Mouse (Mus musculus): ENCODE data around the gene Prkg1. TPM values are rescaled to one million over a fixed set of nuclear protein-coding genes. Genes with fewer than 3 reads are reported as not detected.
"Not testable (repeated sequence)": the region's sequence is repeated elsewhere in the genome, so short reads cannot be mapped to it uniquely, and the experiment has no call there.

The Prkg1 gene
- total RNA-seq, 2 experiments from 2014 or later: 0.31 TPM; not detected in 1

- ATAC-seq (replicated peaks; ENCODE audit: poor library complexity, severe bottlenecking): no peak
Measured at GRCm38 (mm10) chr19:31338355-31339101, 426.3 kb downstream of the Prkg1 start.

- ATAC-seq (replicated peaks; ENCODE audit: poor library complexity, severe bottlenecking): peak; percentile 90
Measured at GRCm38 (mm10) chr19:31337863-31338217, 427.0 kb downstream of the Prkg1 start.

- ATAC-seq (replicated peaks; ENCODE audit: poor library complexity, severe bottlenecking): peak; percentile 75
Measured at GRCm38 (mm10) chr19:31337163-31337862, 427.5 kb downstream of the Prkg1 start.

GRCm38 (mm10) chr19:31336381-31336780 is 428.5 kb downstream of the Prkg1 start:
- no peak for ATAC-seq (replicated peaks; ENCODE audit: poor library complexity, severe bottlenecking)

DNA sequence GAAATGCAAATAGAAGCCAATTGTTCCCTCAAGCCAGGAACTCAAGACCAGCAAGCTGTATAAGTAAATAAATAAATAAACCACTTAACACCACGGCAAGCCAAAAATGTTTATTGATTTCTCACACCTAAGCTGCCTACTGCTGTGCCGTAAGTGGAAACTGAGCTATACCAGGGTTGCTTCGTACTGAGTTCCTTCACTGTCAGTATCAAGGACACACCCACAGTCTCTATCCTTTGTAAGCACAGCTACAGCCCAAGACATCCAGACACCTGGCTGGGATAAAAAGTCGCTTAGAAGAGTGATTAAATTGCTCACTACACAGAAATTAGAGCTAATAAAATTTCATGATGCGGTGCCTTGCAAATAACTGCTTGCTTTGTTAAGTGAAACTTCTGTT is 434.9 kb downstream of the Prkg1 start:
- no peak for ATAC-seq (replicated peaks; ENCODE audit: poor library complexity, severe bottlenecking)

GRCm38 (mm10) chr19:31304760-31305159 is 460.1 kb downstream of the Prkg1 start:
- ATAC-seq (replicated peaks; ENCODE audit: poor library complexity, severe bottlenecking): no peak

- no peak for ATAC-seq (replicated peaks; ENCODE audit: poor library complexity, severe bottlenecking)
Measured at GRCm38 (mm10) chr19:31291231-31291630, 473.6 kb downstream of the Prkg1 start.

GRCm38 (mm10) chr19:31284581-31284980 is 480.3 kb downstream of the Prkg1 start:
- ATAC-seq (replicated peaks; ENCODE audit: poor library complexity, severe bottlenecking): no peak

- ATAC-seq (replicated peaks; ENCODE audit: poor library complexity, severe bottlenecking): no peak
Measured at GRCm38 (mm10) chr19:31284126-31284525, 480.7 kb downstream of the Prkg1 start.

DNA sequence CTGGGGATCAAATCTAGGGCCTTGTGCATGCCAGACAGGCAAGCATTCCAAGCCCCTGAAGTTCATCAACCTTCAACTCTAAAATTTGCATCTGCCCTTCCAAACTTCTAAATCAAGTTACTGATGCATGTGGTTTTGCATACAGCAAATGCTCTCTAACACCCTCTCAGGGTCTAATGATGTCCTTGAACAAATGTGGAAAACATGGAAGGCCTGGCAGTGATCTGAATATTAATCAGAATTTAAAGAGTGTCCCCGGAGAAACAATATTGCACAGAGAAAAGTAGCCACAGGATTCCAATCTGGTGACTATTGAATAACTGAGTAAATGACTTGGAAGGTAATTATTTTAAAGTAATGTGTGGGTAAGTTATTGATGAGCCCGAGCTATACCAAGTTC is 481.2 kb downstream of the Prkg1 start:
- no peak for ATAC-seq (replicated peaks; ENCODE audit: poor library complexity, severe bottlenecking)

GRCm38 (mm10) chr19:31279797-31280486 is 484.9 kb downstream of the Prkg1 start:
- ATAC-seq (replicated peaks; ENCODE audit: poor library complexity, severe bottlenecking): no peak

DNA sequence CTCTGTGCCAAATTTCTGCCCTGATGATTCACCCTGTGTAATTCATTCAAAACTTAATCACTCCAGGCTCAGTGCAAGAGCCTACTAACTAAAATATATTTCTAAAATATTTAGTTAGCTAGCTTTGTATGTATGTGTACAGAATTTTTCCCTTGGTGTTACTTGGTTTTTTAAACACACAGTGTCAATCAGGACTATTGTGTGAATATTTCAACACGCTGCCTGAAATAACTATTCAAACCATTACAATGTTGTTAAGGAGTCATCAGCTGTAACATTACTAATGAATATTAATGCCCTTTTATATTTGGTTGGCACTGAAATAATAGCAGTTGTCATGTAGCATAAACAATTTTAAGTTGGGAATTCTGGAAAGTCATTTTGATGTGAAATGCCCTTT is 502.4 kb downstream of the Prkg1 start:
- no peak for ATAC-seq (replicated peaks; ENCODE audit: poor library complexity, severe bottlenecking)

DNA sequence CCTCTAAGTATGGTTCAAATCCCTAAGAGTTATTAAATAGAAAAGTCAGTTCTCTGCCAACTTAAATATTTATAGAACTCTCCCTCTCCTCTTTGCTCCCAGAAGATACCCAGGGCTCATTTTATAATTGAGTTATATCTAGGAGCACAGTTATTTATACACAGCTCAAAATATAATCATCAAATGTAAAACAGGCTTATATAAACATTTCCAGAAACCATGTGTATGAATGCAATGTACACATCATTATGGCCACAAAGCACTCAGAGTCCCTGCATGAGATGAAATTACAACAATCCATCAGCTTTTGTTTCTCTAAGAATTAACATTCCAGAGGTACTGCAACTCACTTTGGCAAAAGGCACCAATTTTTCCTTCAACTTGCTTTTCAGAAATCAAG is 504.3 kb downstream of the Prkg1 start:
- no peak for ATAC-seq (replicated peaks; ENCODE audit: poor library complexity, severe bottlenecking)

DNA sequence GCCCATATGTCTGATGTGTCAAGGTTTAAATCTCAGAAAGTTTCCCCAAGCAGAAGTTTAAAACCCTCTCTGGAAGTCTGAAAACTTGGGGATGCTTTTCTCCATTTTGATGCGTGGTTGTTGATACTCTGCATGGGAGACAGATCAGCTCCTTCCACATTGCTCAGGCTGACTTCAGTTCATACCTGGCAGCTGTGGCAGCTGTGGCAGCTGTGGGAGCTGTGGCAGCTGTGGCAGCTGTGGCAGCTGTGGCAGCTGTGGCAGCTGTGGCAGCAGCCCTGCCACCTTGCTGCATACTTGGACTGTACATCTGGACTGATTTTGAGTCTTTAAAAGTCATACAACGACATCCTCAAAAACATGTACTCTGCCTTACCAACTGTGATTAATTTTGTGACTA is 509.1 kb downstream of the Prkg1 start:
- no peak for ATAC-seq (replicated peaks; ENCODE audit: poor library complexity, severe bottlenecking)

GRCm38 (mm10) chr19:31232410-31232809 is 532.4 kb downstream of the Prkg1 start:
- no peak for ATAC-seq (replicated peaks; ENCODE audit: poor library complexity, severe bottlenecking)

DNA sequence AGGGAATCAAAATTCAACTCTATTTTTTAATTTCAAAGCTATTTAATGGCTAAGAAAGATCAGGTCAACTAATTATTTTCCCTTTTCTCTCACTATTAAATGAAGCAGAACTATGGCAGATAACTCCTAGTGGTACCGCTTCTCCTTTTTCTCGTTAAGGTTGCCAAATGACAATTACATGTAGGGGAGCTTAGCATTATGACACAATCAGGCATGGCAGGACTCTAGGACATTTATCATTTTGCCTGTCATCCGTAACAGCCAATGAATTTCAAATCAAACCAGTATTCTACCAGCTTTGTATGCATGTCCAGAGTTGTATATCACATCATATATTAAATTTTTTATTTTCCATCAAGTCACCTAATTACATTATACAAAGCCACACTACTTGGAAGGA is 536.4 kb downstream of the Prkg1 start:
- peak; percentile 92 for ATAC-seq (replicated peaks; ENCODE audit: poor library complexity, severe bottlenecking)

DNA sequence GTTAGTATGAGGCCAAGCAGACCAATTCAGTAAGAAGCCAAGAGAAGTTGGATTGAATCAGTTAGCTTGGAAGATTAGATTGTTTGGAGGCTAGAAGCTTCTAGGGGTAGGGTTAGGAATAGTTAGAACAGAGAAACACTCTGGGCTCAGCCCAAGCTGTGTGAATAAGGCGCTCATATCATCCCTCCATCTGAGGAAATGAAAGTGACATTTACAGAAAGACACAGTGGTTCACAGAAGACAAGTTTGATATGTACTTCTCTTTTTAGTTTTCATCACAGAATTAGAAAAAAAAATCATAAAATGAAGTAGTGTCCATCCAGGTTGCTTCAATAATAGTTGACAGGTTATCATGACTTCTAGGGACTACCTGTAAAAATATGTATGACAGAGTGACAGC is 541.4 kb downstream of the Prkg1 start:
- ATAC-seq (replicated peaks; ENCODE audit: poor library complexity, severe bottlenecking): peak; percentile 73

DNA sequence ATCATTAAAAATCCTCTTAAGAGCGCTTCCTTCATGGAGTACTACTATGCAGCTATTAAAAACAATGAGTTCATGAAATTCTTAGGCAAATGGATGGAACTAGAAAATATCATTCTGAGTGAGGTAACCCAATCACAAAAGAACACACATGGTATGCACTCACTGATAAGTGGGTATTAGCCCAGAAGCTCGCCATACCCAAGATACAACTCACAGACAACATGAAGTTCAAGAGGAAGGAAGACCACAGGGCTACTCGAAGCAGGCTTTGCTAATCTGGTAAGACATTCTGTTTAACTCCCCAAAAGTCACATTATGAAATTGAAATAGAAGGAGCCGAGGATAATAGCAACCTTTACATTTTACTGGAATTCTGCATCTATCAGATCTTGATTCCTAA is 545.6 kb downstream of the Prkg1 start:
- ATAC-seq (replicated peaks; ENCODE audit: poor library complexity, severe bottlenecking): not testable (repeated sequence)

DNA sequence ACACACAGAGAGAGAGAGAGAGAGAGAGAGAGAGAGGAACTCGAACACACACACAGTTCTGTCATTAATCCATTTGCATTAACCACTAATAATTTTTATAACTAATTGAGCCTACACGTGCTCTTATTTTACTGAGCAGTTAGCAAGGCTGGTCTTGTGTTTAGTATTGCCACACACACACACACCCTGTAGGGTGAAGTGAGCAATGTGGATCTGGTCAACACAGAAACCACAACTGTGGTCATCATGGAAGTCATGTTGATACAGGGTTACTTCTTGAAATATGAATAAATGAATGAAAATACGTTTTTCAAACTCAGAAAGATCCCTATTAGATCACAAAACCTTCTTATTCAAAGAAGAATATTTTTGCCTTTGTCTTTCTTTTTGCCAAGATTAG is 554.0 kb downstream of the Prkg1 start:
- ATAC-seq (replicated peaks; ENCODE audit: poor library complexity, severe bottlenecking): peak; percentile 99

DNA sequence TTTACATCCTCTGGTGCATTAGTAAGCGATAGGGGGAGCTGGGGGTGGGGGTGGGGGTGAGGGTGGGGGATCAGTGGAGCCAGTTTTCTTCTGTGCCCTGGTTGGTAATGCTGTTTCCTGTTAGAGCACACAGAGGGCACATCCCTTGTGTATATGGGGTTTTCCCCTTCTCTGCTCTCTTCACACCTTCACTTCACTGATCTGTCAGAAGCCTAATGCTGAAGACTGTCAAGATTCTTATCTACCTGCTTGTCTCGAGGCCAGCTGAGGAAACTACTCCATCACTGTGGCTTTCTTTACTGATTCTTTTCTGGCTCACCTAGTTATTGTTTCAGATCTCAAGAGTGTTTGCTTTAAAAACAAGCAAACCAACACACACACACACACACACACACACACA is 554.4 kb downstream of the Prkg1 start:
- ATAC-seq (replicated peaks; ENCODE audit: poor library complexity, severe bottlenecking): no peak

- peak; percentile 87 for ATAC-seq (replicated peaks; ENCODE audit: poor library complexity, severe bottlenecking)
Measured at GRCm38 (mm10) chr19:31199583-31199982, 565.2 kb downstream of the Prkg1 start.
